Mouse (Mus musculus) neural tube, embryonic 12.5 days (tissue): Measurements from ENCODE around the gene Sorl1. TPM values are rescaled to one million over a fixed set of nuclear protein-coding genes. Genes with fewer than 3 reads are reported as not detected.

ENCODE experiments used
- ATAC-seq: fragments of 200-750 bp; cut with Nextera tagmentation; 2 replicates; pipeline ENCODE4 v1.8.0; 2017; ENCODE audit warnings: low read depth, mild to moderate bottlenecking, moderate TSS enrichment, moderate library complexity; ENCODE audit not compliant: low FRiP score
- H3K27ac ChIP-seq: fragments of 300-500 bp; sonication (generic); 2 replicates; pipeline ENCODE4 v1.5.1; 2016
- H3K27me3 ChIP-seq: fragments of 300-500 bp; sonication (generic); replicated peaks from 2 replicates; pipeline ENCODE4 v1.6.1; 2016; ENCODE audit warnings: mild to moderate bottlenecking
- H3K36me3 ChIP-seq: fragments of 300-500 bp; sonication (generic); 2 replicates; pipeline ENCODE4 v1.6.1; 2016; ENCODE audit warnings: mild to moderate bottlenecking
- H3K4me1 ChIP-seq: fragments of 300-500 bp; sonication (generic); 2 replicates; pipeline ENCODE4 v1.6.1; 2016
- H3K4me2 ChIP-seq: fragments of 300-500 bp; sonication (generic); replicated peaks from 2 replicates; pipeline ENCODE4 v1.6.1; 2016; ENCODE audit warnings: mild to moderate bottlenecking
- H3K4me3 ChIP-seq: fragments of 300-500 bp; sonication (generic); 2 replicates; pipeline ENCODE4 v1.5.1; 2016
- H3K9ac ChIP-seq: fragments of 300-500 bp; sonication (generic); 2 replicates; pipeline ENCODE4 v1.6.1; 2016; ENCODE audit warnings: mild to moderate bottlenecking
- H3K9me3 ChIP-seq: fragments of 300-500 bp; sonication (generic); 2 replicates; pipeline ENCODE4 v1.6.1; 2016; ENCODE audit warnings: mild to moderate bottlenecking
- WGBS: fragments of 180-500 bp; shearing (Covaris S2); methylation state at CpG from one replicate; pipeline ENCODE4 v1.1.7; 2016; 5-methylcytosine and 5-hydroxymethylcytosine counted together
- polyA plus RNA-seq: library from polyadenylated mRNA; unstranded; fragments of >200 nt; fragmentation: Nextera tagmentation; extraction: Ambion mirVana; gene quantifications from 2 replicates; pipeline ENCODE4 v1.2.1, GENCODE M21; 2016

The Sorl1 gene
- polyA plus RNA-seq, 1 experiment from 2014 or later = 16.4 TPM

DNA sequence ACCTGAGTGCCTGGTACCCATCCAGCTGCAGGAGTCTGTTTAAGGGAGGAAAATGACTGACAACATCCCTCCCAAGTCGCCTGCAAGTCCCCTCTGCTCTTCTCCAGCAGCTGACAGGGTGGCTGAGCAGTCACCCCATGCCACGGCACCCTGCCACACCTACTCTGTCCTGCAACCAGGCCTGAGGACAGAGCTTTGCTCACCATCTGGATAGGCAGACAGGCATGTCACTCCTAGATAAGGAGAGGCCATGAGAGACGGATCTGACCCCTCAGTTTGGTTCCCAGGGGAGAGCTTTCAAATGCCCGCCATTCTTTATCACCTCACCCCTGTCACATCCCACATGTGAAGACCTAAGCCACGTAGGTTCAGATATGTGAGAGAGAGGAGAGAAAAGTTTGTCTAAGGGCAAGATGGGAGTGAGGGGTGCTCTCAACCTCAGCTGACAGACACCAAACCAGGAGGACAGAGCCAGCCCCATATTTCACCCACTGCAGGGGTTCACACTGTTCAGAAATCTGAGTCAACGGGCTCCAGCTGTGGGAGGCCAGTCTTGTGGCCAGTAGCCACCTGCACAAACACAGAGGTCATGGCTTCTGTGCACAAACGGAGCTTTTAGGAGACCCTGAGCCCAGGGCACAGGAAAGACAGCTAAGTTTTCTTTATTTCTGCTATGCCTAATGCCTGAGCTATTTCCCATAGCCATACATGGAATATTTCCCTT lies 104.6 kb downstream of the Sorl1 start:
- 0 out of 2 replicates have a peak, but pooled peaks cover 6% of the 10 kb centered on the region for H3K9me3 ChIP-seq
- H3K27me3 ChIP-seq = no peaks in the 10 kb centered on the region
- WGBS = 43% methylated on average over 7 of the region's 7 CpGs
- H3K4me3 ChIP-seq = no peak overlapping the region
- no peak for ATAC-seq
- H3K27ac ChIP-seq = no peak overlapping the region
- H3K4me2 ChIP-seq = no peak overlapping the region
- peaks cover 5% of the 10 kb centered on the region for H3K4me1 ChIP-seq
- H3K36me3 ChIP-seq = peaks cover 18% of the 10 kb centered on the region
- no peak overlapping the region for H3K9ac ChIP-seq

DNA sequence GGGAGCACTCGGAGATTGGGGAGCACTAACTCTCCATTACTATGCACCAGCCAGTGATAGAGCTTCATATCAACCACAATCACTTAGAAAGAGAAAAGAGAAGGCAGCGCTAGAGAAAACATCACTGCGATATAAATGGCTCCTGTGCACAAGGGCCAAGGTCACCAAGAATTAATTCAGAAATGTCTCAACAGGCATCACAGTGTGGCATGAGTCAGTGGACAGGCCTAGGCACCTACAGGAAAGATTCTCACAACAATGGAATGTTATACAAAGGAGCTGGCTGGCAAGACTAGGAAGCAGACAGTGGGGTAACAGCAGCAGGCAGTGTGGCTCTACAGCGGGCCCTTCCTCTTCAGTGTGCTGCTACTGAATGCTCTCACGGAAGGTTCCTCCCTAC lies 115.6 kb downstream of the Sorl1 start:
- Histone ChIP-seq H3K4me1 (no peaks in the 10 kb centered on the region), H3K27ac (no peak overlapping the region), H3K4me2 (no peak overlapping the region), H3K9ac (no peak overlapping the region), H3K27me3 (no peaks in the 10 kb centered on the region), H3K9me3 (no peaks in the 10 kb centered on the region), H3K4me3 (no peak overlapping the region), H3K36me3 (peaks cover 8% of the 10 kb centered on the region)
- 92% methylated on average over 5 of the region's 5 CpGs for WGBS
- no peak for ATAC-seq

DNA sequence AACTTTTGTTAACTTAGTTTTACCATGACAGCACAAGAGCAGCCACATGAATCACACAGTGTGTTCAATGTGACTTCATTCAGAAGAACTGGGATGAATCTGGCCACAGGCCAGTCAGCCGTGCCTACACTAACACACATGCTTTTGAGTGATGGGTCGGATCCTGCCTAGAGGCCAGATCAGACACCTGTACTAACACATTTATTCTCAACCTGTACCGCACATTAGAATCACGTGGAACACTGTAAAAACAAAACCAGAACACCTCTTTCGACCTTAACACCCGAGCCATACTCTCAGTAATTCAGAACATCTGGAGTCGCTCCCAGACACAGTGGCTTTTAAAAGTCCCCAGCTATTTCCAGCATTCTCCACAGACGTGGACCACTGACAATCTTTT lies 119.0 kb downstream of the Sorl1 start:
- no peaks in the 10 kb centered on the region for H3K9me3 ChIP-seq
- H3K9ac ChIP-seq = no peak overlapping the region
- H3K36me3 ChIP-seq = peaks cover 12% of the 10 kb centered on the region
- H3K4me1 ChIP-seq = 0 out of 2 replicates have a peak, but pooled peaks cover under 1% of the 10 kb centered on the region
- H3K4me3 ChIP-seq = no peak overlapping the region
- 70% methylated on average over 8 of the region's 8 CpGs for WGBS
- H3K27me3 ChIP-seq = no peaks in the 10 kb centered on the region
- no peak overlapping the region for H3K4me2 ChIP-seq
- no peak overlapping the region for H3K27ac ChIP-seq
- ATAC-seq = no peak

DNA sequence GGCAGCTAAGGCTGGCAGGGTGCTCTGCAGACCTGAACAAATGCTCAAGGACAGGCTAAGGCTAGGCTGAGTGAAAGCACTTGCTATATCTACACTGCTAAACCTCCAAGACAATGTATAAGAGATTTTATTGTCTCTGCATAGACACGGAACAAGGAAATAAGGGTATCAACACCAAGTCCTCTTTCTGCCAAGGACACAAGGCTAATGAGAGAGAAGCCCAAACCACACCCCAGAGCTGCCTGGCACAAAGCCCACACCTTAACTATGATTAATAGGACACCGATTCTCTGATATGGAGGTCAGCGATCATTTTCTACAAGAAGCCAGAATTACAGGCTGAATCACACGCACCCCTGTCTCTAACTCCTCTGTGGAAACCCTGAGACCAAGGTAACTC lies 120.0 kb downstream of the Sorl1 start:
- no peak overlapping the region for H3K4me2 ChIP-seq
- H3K4me1 ChIP-seq = 0 out of 2 replicates have a peak, but pooled peaks cover 4% of the 10 kb centered on the region
- peaks cover 12% of the 10 kb centered on the region for H3K36me3 ChIP-seq
- WGBS = 91% methylated on average over 4 of the region's 4 CpGs
- no peak overlapping the region for H3K27ac ChIP-seq
- H3K27me3 ChIP-seq = no peaks in the 10 kb centered on the region
- H3K4me3 ChIP-seq = no peak overlapping the region
- no peak overlapping the region for H3K9ac ChIP-seq
- H3K9me3 ChIP-seq = no peaks in the 10 kb centered on the region
- no peak for ATAC-seq

DNA sequence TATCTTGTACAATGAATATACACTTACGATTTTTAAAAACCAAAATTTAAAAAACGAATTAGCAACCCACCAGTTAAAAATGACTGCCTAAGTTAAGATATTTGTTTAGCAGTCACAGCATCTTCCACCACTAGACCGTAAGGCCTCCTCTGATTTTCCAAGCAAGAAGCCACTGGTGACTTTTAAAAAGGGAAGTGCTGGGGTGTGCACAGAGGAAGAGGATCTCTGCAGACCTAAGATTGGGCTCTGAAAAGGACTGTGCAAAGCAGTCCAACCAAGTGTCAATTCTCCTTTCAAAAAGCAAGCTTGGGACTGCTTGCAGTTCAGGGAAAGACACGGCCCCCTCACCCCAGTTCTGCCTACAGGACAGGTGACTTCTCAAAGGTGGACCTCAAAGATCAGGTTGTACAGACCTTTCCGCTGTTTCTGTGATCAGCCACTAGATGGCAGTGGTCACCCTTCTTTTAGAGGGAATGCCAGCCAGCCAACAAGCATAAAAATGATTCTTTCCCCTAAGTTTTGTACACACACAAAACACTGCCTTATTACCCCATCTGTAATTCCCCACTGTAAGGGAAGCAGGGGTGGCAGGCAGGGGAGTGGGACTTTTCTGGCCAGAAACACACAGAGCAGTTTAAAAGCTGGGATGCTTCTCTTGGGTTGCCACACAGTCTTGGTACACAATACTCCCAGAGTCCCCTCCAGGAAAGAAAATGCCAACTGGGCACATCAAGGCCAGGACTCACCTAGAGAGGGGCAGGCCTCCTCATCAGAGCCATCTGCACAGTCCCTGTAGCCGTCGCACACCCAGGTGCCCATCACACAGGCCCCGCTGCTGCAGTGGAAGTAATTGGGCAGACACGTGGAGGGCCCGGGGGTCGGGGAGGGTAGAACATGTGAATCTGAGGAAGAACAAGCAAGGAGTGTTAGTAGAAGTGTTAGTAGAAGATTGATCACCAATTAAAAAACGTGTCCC lies 124.3 kb downstream of the Sorl1 start:
- Histone ChIP-seq H3K4me1 (0 out of 2 replicates have a peak, but pooled peaks cover 4% of the 10 kb centered on the region), H3K36me3 (peaks cover 9% of the 10 kb centered on the region), H3K27me3 (no peaks in the 10 kb centered on the region), H3K4me2 (no peak overlapping the region), H3K9me3 (no peaks in the 10 kb centered on the region), H3K9ac (no peak overlapping the region), H3K4me3 (no peak overlapping the region), H3K27ac (no peak overlapping the region)
- peak; percentile 53; the same call in 1 of the 2 replicates for ATAC-seq
- 66% methylated on average over 12 of the region's 12 CpGs for WGBS

DNA sequence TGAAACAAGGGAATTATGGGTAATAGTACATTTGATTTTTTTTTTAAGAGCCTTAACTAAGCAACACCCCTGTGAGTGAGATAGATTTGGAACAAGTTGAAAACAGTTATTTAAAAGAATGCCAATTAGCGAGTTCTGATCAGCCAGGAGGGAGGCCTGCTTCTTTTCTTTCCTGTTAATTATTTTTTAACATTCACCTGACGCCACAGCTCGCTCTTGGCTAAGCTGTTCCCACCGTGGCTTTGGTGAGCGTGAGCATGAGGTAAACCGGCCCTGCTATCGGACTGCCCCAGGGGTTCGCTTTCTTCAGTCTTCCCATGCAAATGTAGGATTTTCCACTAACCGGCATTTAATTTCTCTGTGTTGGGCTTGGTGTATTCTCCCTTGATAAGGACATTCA lies 128.8 kb downstream of the Sorl1 start:
- Histone ChIP-seq H3K27me3 (no peaks in the 10 kb centered on the region), H3K27ac (no peak overlapping the region), H3K4me3 (no peak overlapping the region), H3K4me2 (no peak overlapping the region), H3K9me3 (no peaks in the 10 kb centered on the region), H3K9ac (no peak overlapping the region), H3K36me3 (peaks cover 16% of the 10 kb centered on the region; the same call in 1 of the 2 replicates), H3K4me1 (0 out of 2 replicates have a peak, but pooled peaks cover 4% of the 10 kb centered on the region)
- 91% methylated on average over 9 of the region's 9 CpGs for WGBS
- no peak for ATAC-seq

DNA sequence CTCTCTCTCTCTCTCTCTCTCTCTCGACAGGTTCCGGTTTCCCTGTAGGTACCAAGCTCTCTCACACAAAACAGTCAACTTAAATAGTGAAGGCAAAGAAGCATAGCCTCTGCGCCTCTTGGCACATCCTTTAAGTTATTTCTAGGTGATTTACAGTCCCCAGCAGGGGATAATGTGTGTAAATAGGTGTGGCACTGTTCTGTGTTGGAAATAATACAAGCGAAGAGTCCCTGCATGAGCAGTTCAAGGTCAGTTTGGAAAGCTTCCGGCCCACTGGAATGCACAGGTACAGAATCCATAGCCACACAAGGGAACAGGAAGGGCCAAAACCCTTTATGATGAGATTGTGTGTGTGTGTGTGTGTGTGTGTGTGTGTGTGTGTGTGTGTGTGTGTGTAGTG lies 130.3 kb downstream of the Sorl1 start:
- H3K9me3 ChIP-seq = no peaks in the 10 kb centered on the region
- WGBS = 89% methylated on average over 5 of the region's 5 CpGs
- no peak for ATAC-seq

DNA sequence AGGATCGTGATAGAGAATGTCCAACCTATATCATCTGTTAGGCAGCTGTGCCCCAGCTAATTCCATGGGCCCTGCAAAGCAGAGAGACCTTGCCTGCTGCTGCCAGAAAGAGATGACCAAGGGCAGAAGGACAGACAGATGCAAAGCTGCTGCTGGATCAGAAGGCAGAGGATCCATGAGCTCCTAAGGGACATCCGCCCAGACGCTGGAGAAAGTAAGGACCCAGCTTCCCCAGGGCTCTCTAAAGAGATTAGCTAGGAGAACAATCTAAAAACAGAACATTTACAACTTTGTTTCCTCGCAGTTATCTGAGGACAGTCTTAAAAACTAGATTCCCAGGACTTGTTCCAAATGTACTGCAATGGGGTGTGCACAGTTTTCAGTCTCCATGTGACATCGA lies 131.3 kb downstream of the Sorl1 start:
- Histone ChIP-seq H3K36me3 (peaks cover 30% of the 10 kb centered on the region), H3K9ac (no peak overlapping the region), H3K27me3 (no peaks in the 10 kb centered on the region), H3K4me3 (no peak overlapping the region), H3K4me2 (no peak overlapping the region), H3K9me3 (no peaks in the 10 kb centered on the region), H3K4me1 (no peaks in the 10 kb centered on the region), H3K27ac (no peak overlapping the region)
- ATAC-seq = no peak
- 91% methylated on average over 5 of the region's 5 CpGs for WGBS

More for the DNA sequence above, 130.3 kb downstream of the Sorl1 start:
- Histone ChIP-seq H3K27ac (no peak overlapping the region), H3K9ac (no peak overlapping the region), H3K27me3 (no peaks in the 10 kb centered on the region), H3K4me1 (no peaks in the 10 kb centered on the region), H3K4me3 (no peak overlapping the region), H3K4me2 (no peak overlapping the region), H3K36me3 (peaks cover 20% of the 10 kb centered on the region; the same call in 1 of the 2 replicates)

DNA sequence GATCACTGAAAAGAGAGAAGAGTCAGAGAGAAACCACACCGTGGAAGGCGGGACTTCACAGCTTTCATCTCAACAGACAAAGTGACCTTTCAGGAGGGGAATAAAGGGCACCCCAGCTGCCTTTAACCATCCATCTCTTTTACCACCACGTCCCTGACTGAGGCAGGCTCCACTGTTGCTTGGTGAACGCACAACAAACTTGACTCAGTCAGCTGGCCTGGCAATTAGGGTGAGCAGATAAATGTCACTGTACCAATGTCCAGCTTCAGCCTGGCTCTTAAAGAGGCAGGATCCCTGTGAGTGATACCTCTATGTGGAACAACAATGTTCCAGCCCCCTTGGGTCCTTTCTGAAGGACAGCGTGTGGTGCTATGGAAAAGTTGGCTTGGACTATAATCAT lies 138.5 kb downstream of the Sorl1 start:
- Histone ChIP-seq H3K9ac (no peak overlapping the region), H3K4me3 (no peak overlapping the region), H3K27ac (no peak overlapping the region), H3K4me1 (no peaks in the 10 kb centered on the region), H3K27me3 (no peaks in the 10 kb centered on the region; the same call in 1 of the 2 replicates), H3K4me2 (no peak overlapping the region), H3K36me3 (peaks cover 47% of the 10 kb centered on the region), H3K9me3 (no peaks in the 10 kb centered on the region)
- 29% methylated on average over 5 of the region's 5 CpGs for WGBS
- no peak for ATAC-seq

DNA sequence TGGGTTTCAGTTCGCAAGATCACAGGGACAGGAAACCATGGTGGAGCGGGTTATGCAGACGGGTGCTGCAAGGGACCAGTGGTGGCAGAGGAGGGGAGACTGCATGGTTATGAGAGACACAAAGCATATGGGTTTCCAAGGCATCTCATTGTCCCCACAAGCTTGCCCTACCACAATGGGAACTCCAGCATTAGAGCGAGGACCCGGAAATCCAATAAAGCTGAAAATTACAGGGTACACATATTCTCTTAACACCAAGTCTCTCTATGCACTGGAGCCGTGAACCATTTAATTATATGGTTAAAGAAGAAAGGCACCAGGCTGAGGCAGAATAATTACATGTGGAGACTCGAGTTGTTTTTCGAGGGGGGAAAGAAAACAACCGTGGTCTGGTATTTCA lies 139.0 kb downstream of the Sorl1 start:
- no peak for ATAC-seq
- 61% methylated on average over 9 of the region's 9 CpGs for WGBS
- no peaks in the 10 kb centered on the region; the same call in 1 of the 2 replicates for H3K27me3 ChIP-seq
- H3K4me1 ChIP-seq = no peaks in the 10 kb centered on the region
- H3K27ac ChIP-seq = no peak overlapping the region
- H3K4me3 ChIP-seq = no peak overlapping the region
- H3K9ac ChIP-seq = no peak overlapping the region
- peaks cover 51% of the 10 kb centered on the region for H3K36me3 ChIP-seq
- H3K4me2 ChIP-seq = no peak overlapping the region
- H3K9me3 ChIP-seq = no peaks in the 10 kb centered on the region

DNA sequence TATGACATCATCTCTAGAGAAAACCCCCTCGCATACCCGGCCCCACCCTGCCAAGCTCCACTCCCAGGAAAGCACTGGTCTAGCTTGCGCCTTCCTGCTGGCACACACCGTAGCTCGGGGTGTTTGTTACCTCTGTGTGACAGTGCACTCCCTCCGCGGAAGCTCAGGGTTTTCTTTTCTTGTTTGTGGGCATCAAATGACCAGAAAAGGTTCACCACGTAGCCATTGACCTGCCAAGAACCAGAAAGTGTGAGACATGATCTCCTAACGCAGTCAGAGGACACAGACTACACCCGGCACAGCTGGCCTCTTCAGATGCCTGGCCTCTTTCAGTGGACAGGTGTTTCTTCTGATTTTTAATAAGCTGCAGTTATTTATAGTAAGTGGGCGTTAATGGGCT lies 139.8 kb downstream of the Sorl1 start:
- no peak overlapping the region for H3K9ac ChIP-seq
- WGBS = 92% methylated on average over 11 of the region's 11 CpGs
- no peak for ATAC-seq
- peaks cover 53% of the 10 kb centered on the region for H3K36me3 ChIP-seq
- no peaks in the 10 kb centered on the region for H3K9me3 ChIP-seq
- H3K4me1 ChIP-seq = no peaks in the 10 kb centered on the region
- H3K4me3 ChIP-seq = no peak overlapping the region
- no peak overlapping the region for H3K27ac ChIP-seq
- H3K27me3 ChIP-seq = no peaks in the 10 kb centered on the region; the same call in 1 of the 2 replicates
- H3K4me2 ChIP-seq = no peak overlapping the region

DNA sequence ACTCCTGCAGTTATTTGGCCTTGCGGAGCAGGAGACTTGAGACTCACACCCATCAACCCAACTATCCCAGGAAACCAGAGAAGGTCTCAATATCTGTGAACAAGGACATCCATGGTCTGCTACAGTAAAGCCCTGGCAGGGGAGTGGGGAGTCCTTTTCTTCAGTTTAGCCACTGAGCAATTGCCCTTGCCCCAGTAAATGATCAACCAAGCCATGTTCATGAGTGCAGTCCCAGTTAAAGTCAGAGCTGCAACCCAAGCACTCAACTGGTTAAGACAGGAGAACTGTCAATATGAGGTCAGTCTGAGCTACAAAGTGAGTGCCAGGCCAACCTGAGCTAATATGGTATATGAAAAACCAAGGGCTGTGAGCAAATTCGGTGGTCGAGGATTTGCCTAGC lies 140.8 kb downstream of the Sorl1 start:
- Histone ChIP-seq H3K4me3 (no peak overlapping the region), H3K4me2 (no peak overlapping the region), H3K9ac (no peak overlapping the region), H3K27ac (no peak overlapping the region), H3K4me1 (no peaks in the 10 kb centered on the region), H3K27me3 (no peaks in the 10 kb centered on the region; the same call in 1 of the 2 replicates), H3K9me3 (no peaks in the 10 kb centered on the region), H3K36me3 (peaks cover 53% of the 10 kb centered on the region)
- no peak for ATAC-seq
- WGBS = 95% methylated on average over 3 of the region's 3 CpGs
